Mouse (Mus musculus) cerebellum, adult 2 months (tissue): ENCODE data around the gene Gm1113.

Experiments
- CTCF ChIP-seq: fragments of 200-500 bp; IDR thresholded peaks from 2 replicates; pipeline ENCODE4 v1.5.1; 2011; ENCODE audit warnings: low read depth, mild to moderate bottlenecking, control low read depth, low read length, moderate library complexity, borderline replicate concordance; ENCODE audit not compliant: insufficient read depth
- POLR2A ChIP-seq: fragments of 200-500 bp; IDR thresholded peaks from 2 replicates; pipeline ENCODE4 v1.6.1; 2011; ENCODE audit warnings: low read length, control low read depth, borderline replicate concordance; ENCODE audit not compliant: insufficient read depth

DNA sequence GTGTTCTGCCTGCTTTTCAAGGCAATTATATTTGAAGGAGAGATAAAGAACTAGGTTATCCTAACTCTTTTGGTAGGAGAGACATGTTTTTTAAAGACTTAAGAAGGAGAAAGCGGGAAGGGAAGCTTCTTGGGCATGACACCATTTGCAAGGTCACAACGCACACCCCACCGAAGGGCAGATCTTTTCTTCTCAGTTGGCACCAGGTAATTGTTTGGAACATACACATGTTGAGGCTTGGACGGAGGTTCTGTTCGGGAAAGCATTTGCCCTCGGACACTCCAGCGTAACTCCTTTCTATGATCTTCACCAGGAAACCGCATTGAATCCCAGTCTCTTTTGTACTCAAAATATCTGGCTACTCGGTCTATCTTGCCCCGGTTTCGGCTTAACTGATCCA is 43.0 kb upstream of the Gm1113 start:
- TF ChIP-seq CTCF = no peak
- no peak for TF ChIP-seq POLR2A
